Mouse (Mus musculus) stomach, embryonic 14.5 days (tissue): Measurements from ENCODE around the gene Creb3l1. TPM values are rescaled to one million over a fixed set of nuclear protein-coding genes. Genes with fewer than 3 reads are reported as not detected.

ENCODE experiments used
- ATAC-seq: fragments of 200-750 bp; cut with Nextera tagmentation; 2 replicates; pipeline ENCODE4 v1.8.0; 2017; ENCODE audit warnings: low read depth, moderate TSS enrichment; ENCODE audit not compliant: insufficient number of reproducible peaks, insufficient read depth, low FRiP score
- H3K27ac ChIP-seq: fragments of 300-500 bp; sonication (generic); 2 replicates; pipeline ENCODE4 v1.5.1; 2014; ENCODE audit warnings: mild to moderate bottlenecking, low read length, moderate library complexity, mixed read lengths
- H3K27me3 ChIP-seq: fragments of 300-500 bp; sonication (generic); 2 replicates; pipeline ENCODE4 v1.6.1; 2014; ENCODE audit warnings: low read length, control low read depth, mixed read lengths; ENCODE audit not compliant: control insufficient read depth, insufficient read depth
- H3K36me3 ChIP-seq: fragments of 300-500 bp; sonication (generic); 2 replicates; pipeline ENCODE4 v1.6.1; 2014; ENCODE audit warnings: mild to moderate bottlenecking, control low read depth, low read length, moderate library complexity, mixed read lengths; ENCODE audit not compliant: control insufficient read depth, insufficient read depth
- H3K4me1 ChIP-seq: fragments of 300-500 bp; sonication (generic); 2 replicates; pipeline ENCODE4 v1.6.1; 2014; ENCODE audit warnings: low read length, control low read depth, mixed read lengths; ENCODE audit not compliant: control insufficient read depth, insufficient read depth
- H3K4me2 ChIP-seq: fragments of 300-500 bp; sonication (generic); replicated peaks from 2 replicates; pipeline ENCODE4 v1.6.1; 2014; ENCODE audit warnings: low read depth, low read length, control low read depth
- H3K4me3 ChIP-seq: fragments of 300-500 bp; sonication (generic); 2 replicates; pipeline ENCODE4 v1.5.1; 2014; ENCODE audit warnings: low read depth, low read length, control low read depth
- H3K9ac ChIP-seq: fragments of 300-500 bp; sonication (generic); replicated peaks from 2 replicates; pipeline ENCODE4 v1.6.1; 2014; ENCODE audit warnings: low read depth, mild to moderate bottlenecking, control low read depth, low read length, moderate library complexity, mixed read lengths
- H3K9me3 ChIP-seq: fragments of 300-500 bp; sonication (generic); 2 replicates; pipeline ENCODE4 v1.6.1; 2016; ENCODE audit warnings: low read depth, low read length, control low read depth; ENCODE audit not compliant: control insufficient read depth
- WGBS: fragments of 180-500 bp; shearing (Covaris S2); extraction: QIAGEN DNeasy Blood & Tissue Kit; methylation state at CpG from one replicate; pipeline ENCODE4 v1.1.7; 2014; 5-methylcytosine and 5-hydroxymethylcytosine counted together
- polyA plus RNA-seq: library from polyadenylated mRNA; unstranded; fragments of >200 nt; fragmentation: Nextera tagmentation; extraction: Ambion mirVana; gene quantifications from 2 replicates; pipeline ENCODE4 v1.2.1, GENCODE M21; 2014

Gene Creb3l1
- polyA plus RNA-seq, 1 experiment from 2014 or later: 35.2 TPM

DNA sequence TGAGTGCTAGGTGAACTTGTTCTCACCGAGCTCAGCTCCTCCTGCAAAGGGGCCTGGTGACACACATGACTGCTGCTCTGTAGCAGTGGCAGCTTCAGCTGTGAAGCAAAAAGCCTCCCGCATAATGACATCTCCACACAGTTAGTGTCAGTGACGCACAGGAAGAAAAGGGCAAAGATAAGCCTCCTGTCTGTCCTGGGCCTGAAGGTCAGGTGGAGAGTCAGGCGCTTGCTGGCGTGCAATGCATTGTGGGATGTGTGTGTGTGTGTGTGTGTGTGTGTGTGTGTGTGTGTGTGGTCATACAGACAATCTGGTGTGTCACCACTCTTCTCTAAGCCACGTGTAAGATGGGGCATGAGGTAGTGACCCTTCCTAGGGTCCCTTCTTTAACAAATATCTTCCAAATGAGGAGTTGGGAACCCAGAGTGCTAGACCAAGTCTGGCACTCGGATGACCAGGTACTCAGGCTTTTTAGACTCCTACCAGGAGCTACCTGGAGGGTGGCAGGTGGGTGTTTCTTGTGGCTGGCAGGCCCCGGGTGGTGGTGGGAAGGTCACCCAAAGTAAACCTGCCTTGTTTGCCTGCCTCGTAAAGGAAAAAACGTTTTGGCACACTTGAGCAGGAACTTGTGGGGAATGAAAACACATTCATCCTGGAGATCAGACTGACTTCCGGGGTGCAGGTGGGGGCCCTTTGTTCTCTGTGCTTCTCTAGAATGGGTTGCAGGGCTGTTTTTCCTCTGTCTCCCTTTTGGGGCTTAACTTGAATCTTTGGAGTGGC, 3.7 kb upstream of the Creb3l1 start:
- H3K27ac ChIP-seq: 0 out of 2 replicates have a peak overlapping the region, but pooled peaks have one; percentile 10
- no peaks in the 10 kb centered on the region for H3K9me3 ChIP-seq
- no peaks in the 10 kb centered on the region for H3K27me3 ChIP-seq
- H3K4me1 ChIP-seq: 0 out of 2 replicates have a peak, but pooled peaks cover 5% of the 10 kb centered on the region
- H3K36me3 ChIP-seq: no peaks in the 10 kb centered on the region
- 54% methylated on average over 11 of the region's 11 CpGs for WGBS
- no peak overlapping the region for H3K4me3 ChIP-seq
- ATAC-seq: no peak
- no peak overlapping the region for H3K4me2 ChIP-seq
- H3K9ac ChIP-seq: no peak overlapping the region

- peaks cover 18% of the 10 kb centered on the region for H3K4me1 ChIP-seq
- no peaks in the 10 kb centered on the region for H3K27me3 ChIP-seq
- H3K9ac ChIP-seq: no peak overlapping the region
- no peaks in the 10 kb centered on the region for H3K9me3 ChIP-seq
- H3K36me3 ChIP-seq: no peaks in the 10 kb centered on the region
- 42% methylated on average over 6 of the region's 6 CpGs for WGBS
- no peak overlapping the region for H3K4me3 ChIP-seq
- no peak overlapping the region for H3K27ac ChIP-seq
- H3K4me2 ChIP-seq: no peak overlapping the region
- no peak for ATAC-seq
Observed at GRCm38 (mm10) chr2:92025966-92026365, 1.7 kb upstream of the Creb3l1 start.

DNA sequence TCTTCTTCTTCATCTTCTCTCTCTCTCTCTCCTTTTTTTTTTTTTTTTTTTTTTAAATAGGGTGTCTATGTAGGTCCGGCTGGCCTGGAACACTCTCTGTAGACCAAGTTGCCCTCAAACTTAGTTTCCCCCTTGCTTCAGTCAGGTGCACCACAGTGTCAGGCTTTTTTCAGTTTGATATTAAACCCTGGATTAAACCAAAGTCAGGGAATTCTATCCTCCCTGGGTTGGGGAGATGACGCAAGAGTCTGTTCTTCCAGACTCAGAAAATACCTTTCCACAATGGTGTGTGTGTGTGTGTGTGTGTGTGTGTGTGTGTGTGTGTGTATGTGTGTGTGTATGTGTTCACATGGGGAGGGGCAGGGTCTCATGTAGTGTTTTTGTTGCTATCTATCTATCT, 900 bp upstream of the Creb3l1 start:
- 96% methylated on average over 2 of the region's 2 CpGs for whole genome bisulfite sequencing
- H3K9ac ChIP-seq: no peak overlapping the region
- no peaks in the 10 kb centered on the region for H3K27me3 ChIP-seq
- peaks cover 26% of the 10 kb centered on the region for H3K4me1 ChIP-seq
- no peaks in the 10 kb centered on the region for H3K36me3 ChIP-seq
- no peak overlapping the region for H3K27ac ChIP-seq
- H3K9me3 ChIP-seq: no peaks in the 10 kb centered on the region
- ATAC-seq: no peak
- H3K4me2 ChIP-seq: no peak overlapping the region
- no peak overlapping the region for H3K4me3 ChIP-seq

DNA sequence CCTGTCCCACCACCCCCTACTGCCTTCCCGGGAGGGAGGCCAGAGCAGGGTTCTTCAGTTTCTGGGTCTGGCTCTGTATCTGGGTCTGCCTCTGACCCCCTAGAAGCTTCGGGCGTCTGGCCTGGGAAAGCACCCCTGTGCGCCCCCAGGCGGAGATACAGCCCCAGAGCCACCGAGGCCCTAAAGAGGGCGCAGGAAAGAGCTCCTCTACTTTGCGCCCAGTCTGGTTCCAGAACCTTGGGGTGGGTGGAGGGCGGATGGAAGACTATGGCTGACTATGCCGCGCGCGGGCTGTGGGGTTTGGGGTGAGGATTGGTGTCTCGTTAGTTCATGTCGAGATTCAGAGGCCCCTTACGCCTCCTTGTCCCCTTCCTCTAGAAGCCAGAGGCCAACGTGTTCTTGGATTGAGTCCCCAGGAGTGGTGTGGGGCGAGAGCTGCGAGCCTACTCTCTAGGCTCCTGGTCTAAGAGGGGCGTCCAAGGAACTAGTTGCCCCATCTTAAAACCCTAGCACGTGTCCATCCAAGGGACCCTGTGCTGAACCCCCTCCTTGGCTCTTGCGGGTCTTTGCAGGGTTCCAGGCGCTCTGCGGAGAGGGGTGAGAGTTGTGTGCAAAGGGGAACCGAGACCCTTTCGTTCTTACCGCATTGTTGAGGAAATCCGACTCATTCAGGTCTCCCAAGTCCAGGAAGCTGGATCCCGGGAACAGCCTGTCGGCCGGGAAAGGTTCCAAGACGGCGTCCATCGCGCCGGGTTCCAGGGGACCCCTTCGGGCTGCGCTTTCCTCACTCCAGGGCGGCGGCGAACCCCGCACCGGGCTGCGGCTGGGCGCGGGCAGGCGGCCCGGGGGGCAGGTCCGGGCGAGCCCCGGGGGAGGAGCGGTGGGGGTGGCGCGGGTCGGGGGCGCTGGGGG, 684 bp downstream of the Creb3l1 start:
- ATAC-seq: peak; percentile 57; the same call in 1 of the 2 replicates

DNA sequence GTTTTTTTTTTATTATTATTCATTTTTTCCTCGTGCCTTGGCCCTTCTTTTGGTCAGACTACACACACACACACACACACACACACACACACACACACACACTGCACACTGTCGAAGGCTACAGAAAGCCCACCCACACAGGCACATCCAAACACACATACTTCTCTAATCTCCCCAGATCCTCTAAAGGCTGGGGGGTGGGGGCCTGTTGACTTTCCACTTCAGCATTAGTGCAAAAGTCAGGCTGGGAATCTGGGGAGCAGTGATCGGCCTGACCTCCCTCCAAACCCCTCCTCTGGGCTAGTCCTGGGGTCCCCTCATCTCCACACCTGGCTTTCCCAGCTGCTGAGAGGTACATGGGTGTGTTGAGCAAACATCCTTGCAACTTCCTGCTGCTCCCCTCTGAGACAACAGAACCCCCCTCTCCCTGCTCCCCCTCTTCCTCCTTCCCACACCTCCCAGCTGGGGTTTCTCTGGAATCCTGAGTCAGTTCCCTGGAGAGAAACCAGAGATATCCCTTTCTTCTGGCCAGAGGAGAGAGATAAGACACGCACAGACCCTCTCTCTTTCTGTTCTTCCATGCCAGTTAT, 3.5 kb downstream of the Creb3l1 start:
- ATAC-seq: peak; percentile 31; the same call in 1 of the 2 replicates
- 11% methylated on average over 4 of the region's 4 CpGs for WGBS
- H3K27ac ChIP-seq: peak overlapping the region; percentile 91
- peak overlapping the region; percentile 87 for H3K4me2 ChIP-seq
- H3K9ac ChIP-seq: 0 out of 2 replicates have a peak overlapping the region, but pooled peaks have one; percentile 3
- H3K9me3 ChIP-seq: no peaks in the 10 kb centered on the region
- no peaks in the 10 kb centered on the region for H3K27me3 ChIP-seq
- H3K4me3 ChIP-seq: peak overlapping the region; percentile 6; the same call in 1 of the 2 replicates
- H3K4me1 ChIP-seq: peaks cover 63% of the 10 kb centered on the region
- no peaks in the 10 kb centered on the region for H3K36me3 ChIP-seq

More for the DNA sequence above, 684 bp downstream of the Creb3l1 start:
- Histone ChIP-seq H3K9ac (peak overlapping the region; percentile 52), H3K4me3 (peak overlapping the region; percentile 84), H3K36me3 (no peaks in the 10 kb centered on the region), H3K27ac (peak overlapping the region; percentile 86), H3K4me1 (peaks cover 40% of the 10 kb centered on the region), H3K27me3 (no peaks in the 10 kb centered on the region), H3K4me2 (peak overlapping the region; percentile 87), H3K9me3 (no peaks in the 10 kb centered on the region)
- 3% methylated on average over 45 of the region's 56 CpGs for WGBS

DNA sequence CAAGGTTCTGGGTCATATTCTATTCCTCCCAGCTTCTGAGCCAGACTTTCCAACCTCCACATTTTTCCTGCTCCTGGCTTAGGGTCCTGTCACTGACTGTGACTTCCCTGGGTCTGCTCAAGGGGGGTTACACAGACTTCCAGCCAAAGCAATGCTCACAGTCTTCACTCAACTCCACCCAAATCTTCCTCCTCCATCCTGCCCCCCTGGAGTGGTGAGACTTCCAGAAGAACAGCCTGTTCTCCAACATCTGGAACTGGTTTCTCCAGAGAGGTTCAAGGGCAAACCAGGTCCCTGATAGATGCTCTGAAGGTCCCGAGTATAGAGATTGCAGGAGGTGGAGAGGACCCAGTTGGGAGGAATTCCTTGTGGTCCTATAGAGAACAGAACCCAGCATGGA, 6.9 kb downstream of the Creb3l1 start:
- peaks cover 65% of the 10 kb centered on the region for H3K4me1 ChIP-seq
- 63% methylated on average over 1 of the region's 1 CpGs for WGBS
- H3K27me3 ChIP-seq: no peaks in the 10 kb centered on the region
- no peaks in the 10 kb centered on the region for H3K9me3 ChIP-seq
- no peak overlapping the region for H3K4me2 ChIP-seq
- no peaks in the 10 kb centered on the region for H3K36me3 ChIP-seq
- peak overlapping the region; percentile 80; the same call in 1 of the 2 replicates for H3K27ac ChIP-seq
- no peak for ATAC-seq
- no peak overlapping the region for H3K9ac ChIP-seq
- H3K4me3 ChIP-seq: no peak overlapping the region

GRCm38 (mm10) chr2:92016981-92017380, 7.3 kb downstream of the Creb3l1 start:
- Histone ChIP-seq H3K9ac (no peak overlapping the region), H3K4me3 (no peak overlapping the region), H3K9me3 (no peaks in the 10 kb centered on the region), H3K4me1 (peaks cover 65% of the 10 kb centered on the region), H3K27ac (peak overlapping the region; percentile 80), H3K27me3 (no peaks in the 10 kb centered on the region), H3K4me2 (0 out of 2 replicates have a peak overlapping the region, but pooled peaks have one; percentile 19), H3K36me3 (no peaks in the 10 kb centered on the region)
- ATAC-seq: peak; percentile 28; the same call in 1 of the 2 replicates
- 40% methylated on average over 3 of the region's 3 CpGs for WGBS

GRCm38 (mm10) chr2:92014891-92015290, 9.4 kb downstream of the Creb3l1 start:
- Histone ChIP-seq H3K4me3 (no peak overlapping the region), H3K4me1 (peaks cover 54% of the 10 kb centered on the region), H3K4me2 (no peak overlapping the region)

More at GRCm38 (mm10) chr2:92014891-92015290, 9.4 kb downstream of the Creb3l1 start:
- no peak overlapping the region for H3K9ac ChIP-seq
- H3K27ac ChIP-seq: no peak overlapping the region
- ATAC-seq: no peak
- 87% methylated on average over 5 of the region's 5 CpGs for WGBS
- no peaks in the 10 kb centered on the region for H3K9me3 ChIP-seq
- no peaks in the 10 kb centered on the region for H3K27me3 ChIP-seq
- no peaks in the 10 kb centered on the region for H3K36me3 ChIP-seq
